Mouse (Mus musculus): ENCODE measurements around the gene Dtd1. TPM values are rescaled to one million over a fixed set of nuclear protein-coding genes. Genes with fewer than 3 reads are reported as not detected.

The Dtd1 gene
- total and polyA plus RNA-seq, 2 experiments from 2014 or later = 98.2 to 161 TPM

DNA sequence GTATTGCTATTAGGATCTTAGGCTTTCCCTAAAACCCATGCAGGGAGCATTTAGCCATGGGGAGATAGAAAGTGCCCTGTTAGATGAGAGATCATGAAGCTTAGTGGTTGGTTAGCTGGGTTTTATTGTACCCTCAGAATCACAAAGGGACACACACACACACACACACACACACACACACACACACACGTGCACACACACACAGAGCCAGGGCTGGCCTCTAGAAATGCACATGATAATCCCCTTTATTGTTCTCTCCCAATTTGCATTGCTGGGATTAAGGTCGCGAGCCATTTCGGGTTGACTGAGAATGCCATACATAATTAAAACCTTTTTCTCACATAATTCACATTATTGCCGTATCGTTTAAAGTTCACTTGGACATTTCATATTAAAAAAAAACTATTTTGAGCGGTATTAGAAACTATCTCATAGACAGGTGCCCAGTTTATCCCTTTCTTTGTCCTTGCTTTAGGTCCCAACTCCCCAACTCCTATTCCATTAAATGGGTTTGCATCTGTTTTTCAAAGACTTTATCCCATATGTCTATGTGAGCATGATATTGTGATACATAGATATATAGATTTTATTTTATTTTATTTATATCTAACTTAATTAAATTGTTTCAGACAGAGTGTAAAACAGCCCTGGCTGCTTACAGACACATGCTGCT, 164.6 kb downstream of the Dtd1 start:
- Histone ChIP-seq H3K4me3 (ENCODE audit: low read depth, low read length) (no peak overlapping the region), H3K9ac (no peak overlapping the region), H3K27ac (ENCODE audit: low read depth, low read length) (no peak overlapping the region), H3K4me2 (ENCODE audit: low read depth) (no peak overlapping the region), H3K27me3 (ENCODE audit: insufficient read depth, low read length) (no peaks in the 10 kb centered on the region), H3K4me1 (ENCODE audit: insufficient read depth) (no peaks in the 10 kb centered on the region), H3K36me3 (ENCODE audit: insufficient read depth) (no peaks in the 10 kb centered on the region), H3K9me3 (ENCODE audit: low read length) (no peaks in the 10 kb centered on the region)
- no peak for TF ChIP-seq CTCF (IDR thresholded peaks at IDR 0.05; ENCODE audit: low read depth)
- ATAC-seq (no peak), DNase-seq (no peak)
- WGBS = 28% methylated on average over 7 of the region's 7 CpGs

DNA sequence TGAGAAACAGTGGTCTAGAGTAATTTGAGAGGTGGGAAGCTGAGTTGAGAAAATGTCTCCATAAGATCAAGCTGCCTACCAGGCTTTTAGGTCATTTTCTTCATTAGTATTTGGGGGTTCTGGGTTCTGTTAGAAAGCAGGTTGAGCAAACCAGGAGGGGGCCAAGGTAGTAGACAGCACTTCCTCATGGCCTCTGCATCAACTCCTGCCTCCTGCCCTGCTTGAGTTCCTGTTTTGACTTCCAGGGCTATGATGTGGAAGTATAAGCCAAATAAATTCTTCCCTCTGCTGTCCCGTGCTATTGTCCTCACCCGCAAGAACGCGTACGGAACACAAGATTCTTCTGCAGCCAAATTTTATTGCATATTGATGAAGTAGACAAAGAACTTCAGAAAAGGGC, 165.5 kb downstream of the Dtd1 start:
- H3K4me1 ChIP-seq (ENCODE audit: insufficient read depth) = no peaks in the 10 kb centered on the region
- no peaks in the 10 kb centered on the region for H3K36me3 ChIP-seq (ENCODE audit: insufficient read depth)
- H3K9me3 ChIP-seq (ENCODE audit: low read length) = no peaks in the 10 kb centered on the region
- 82% methylated on average over 5 of the region's 5 CpGs for WGBS
- no peak overlapping the region for H3K9ac ChIP-seq
- ATAC-seq = no peak
- H3K27ac ChIP-seq (ENCODE audit: low read depth, low read length) = no peak overlapping the region
- DNase-seq = no peak
- no peak overlapping the region for H3K4me2 ChIP-seq (ENCODE audit: low read depth)
- no peak for TF ChIP-seq CTCF (IDR thresholded peaks at IDR 0.05; ENCODE audit: low read depth)
- no peaks in the 10 kb centered on the region for H3K27me3 ChIP-seq (ENCODE audit: insufficient read depth, low read length)
- no peak overlapping the region for H3K4me3 ChIP-seq (ENCODE audit: low read depth, low read length)

DNA sequence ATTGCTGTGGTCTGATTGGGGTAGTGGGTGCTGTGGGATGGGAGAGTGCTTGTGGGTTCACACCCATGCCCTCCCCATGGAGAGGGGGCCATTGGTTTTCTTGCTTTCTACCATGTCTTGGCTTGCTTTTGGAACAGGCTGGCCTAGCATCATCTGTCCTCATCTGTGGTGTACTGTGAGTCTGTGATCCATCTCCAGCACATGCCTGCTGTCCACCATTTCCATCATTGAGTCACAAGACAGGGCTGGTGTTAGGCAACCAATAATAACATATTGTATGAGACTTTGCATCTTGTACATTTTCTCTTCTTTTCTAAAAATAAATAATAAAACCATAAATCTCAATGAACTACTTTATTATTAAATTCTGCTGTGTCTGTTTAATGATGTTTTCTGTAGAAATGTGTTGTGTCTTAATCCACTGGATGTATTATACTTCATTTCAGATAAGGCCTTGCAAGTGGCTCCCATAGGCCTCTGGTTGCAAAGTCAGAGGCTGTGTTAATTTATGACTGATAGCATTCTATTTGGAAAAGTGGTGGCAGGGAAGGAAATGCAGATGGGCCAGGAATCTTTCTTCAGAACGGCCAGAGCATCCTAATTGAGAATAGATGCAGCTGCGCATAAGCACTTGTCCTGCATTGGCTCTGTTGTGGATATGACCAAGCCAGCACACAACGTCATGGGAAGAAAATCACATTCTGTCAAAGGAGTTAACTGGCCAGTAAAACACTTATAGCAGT, 168.8 kb downstream of the Dtd1 start:
- no peak overlapping the region for H3K27ac ChIP-seq (ENCODE audit: low read depth, low read length)
- DNase-seq (no peak), ATAC-seq (no peak)
- no peak overlapping the region for H3K4me3 ChIP-seq (ENCODE audit: low read depth, low read length)
- H3K27me3 ChIP-seq (ENCODE audit: insufficient read depth, low read length) = no peaks in the 10 kb centered on the region
- no peaks in the 10 kb centered on the region for H3K36me3 ChIP-seq (ENCODE audit: insufficient read depth)
- H3K4me2 ChIP-seq (ENCODE audit: low read depth) = no peak overlapping the region
- no peak for TF ChIP-seq CTCF (IDR thresholded peaks at IDR 0.05; ENCODE audit: low read depth)
- H3K9ac ChIP-seq = no peak overlapping the region
- 68% methylated on average over 3 of the region's 3 CpGs for WGBS
- no peaks in the 10 kb centered on the region for H3K4me1 ChIP-seq (ENCODE audit: insufficient read depth)
- no peaks in the 10 kb centered on the region for H3K9me3 ChIP-seq (ENCODE audit: low read length)

DNA sequence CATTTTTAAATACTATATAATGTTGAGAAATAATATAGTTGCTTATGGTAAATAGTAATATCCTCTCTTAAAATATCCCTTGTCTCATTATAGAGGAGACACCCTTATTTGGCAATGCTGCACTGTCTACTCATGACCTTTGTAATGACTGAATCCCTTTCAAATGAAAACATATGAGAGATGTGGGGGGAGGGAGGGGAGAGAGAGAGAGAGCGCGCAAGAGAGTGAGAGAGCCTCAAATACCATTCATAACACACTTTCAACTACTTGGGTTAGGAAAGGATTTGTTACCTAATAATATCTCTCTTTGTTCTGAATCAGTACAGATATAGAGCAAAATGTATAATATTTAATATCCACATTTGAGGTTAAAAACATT, 169.4 kb downstream of the Dtd1 start:
- no peaks in the 10 kb centered on the region for H3K9me3 ChIP-seq (ENCODE audit: low read length)
- H3K4me3 ChIP-seq (ENCODE audit: low read depth, low read length) = no peak overlapping the region
- no peak overlapping the region for H3K27ac ChIP-seq (ENCODE audit: low read depth, low read length)
- no peaks in the 10 kb centered on the region for H3K4me1 ChIP-seq (ENCODE audit: insufficient read depth)
- DNase-seq = no peak
- no peak overlapping the region for H3K4me2 ChIP-seq (ENCODE audit: low read depth)
- H3K36me3 ChIP-seq (ENCODE audit: insufficient read depth) = no peaks in the 10 kb centered on the region
- WGBS = 98% methylated on average over 2 of the region's 2 CpGs
- TF ChIP-seq CTCF (IDR thresholded peaks at IDR 0.05; ENCODE audit: low read depth) = no peak
- no peaks in the 10 kb centered on the region for H3K27me3 ChIP-seq (ENCODE audit: insufficient read depth, low read length)
- H3K9ac ChIP-seq = no peak overlapping the region
- no peak for ATAC-seq

DNA sequence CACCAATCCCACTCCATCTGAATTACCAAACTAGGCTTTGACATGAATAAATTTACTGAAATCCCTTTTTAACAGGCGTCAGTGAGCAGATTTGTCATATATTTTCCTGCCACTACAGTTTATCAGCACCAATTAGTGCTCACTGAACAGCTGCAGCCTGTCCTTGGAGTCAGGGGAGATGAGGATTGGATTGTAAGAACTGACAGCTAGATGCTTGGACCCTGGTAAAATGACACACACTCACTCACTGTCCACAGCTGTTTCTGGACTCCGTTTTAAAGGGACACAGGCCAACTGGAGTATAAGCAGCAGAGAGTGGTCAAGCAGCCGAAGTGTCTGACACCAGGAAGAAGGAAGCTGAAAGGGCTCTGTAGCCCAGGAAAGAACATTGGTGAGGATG, 169.9 kb downstream of the Dtd1 start:
- Histone ChIP-seq H3K4me2 (ENCODE audit: low read depth) (no peak overlapping the region), H3K9ac (no peak overlapping the region), H3K4me1 (ENCODE audit: insufficient read depth) (no peaks in the 10 kb centered on the region), H3K27me3 (ENCODE audit: insufficient read depth, low read length) (no peaks in the 10 kb centered on the region), H3K4me3 (ENCODE audit: low read depth, low read length) (no peak overlapping the region), H3K36me3 (ENCODE audit: insufficient read depth) (no peaks in the 10 kb centered on the region), H3K27ac (ENCODE audit: low read depth, low read length) (no peak overlapping the region), H3K9me3 (ENCODE audit: low read length) (no peaks in the 10 kb centered on the region)
- TF ChIP-seq CTCF (IDR thresholded peaks at IDR 0.05; ENCODE audit: low read depth) = no peak
- 47% methylated on average over 3 of the region's 3 CpGs for WGBS
- DNase-seq (no peak), ATAC-seq (peak; percentile 25; the same call in 1 of the 2 replicates)

DNA sequence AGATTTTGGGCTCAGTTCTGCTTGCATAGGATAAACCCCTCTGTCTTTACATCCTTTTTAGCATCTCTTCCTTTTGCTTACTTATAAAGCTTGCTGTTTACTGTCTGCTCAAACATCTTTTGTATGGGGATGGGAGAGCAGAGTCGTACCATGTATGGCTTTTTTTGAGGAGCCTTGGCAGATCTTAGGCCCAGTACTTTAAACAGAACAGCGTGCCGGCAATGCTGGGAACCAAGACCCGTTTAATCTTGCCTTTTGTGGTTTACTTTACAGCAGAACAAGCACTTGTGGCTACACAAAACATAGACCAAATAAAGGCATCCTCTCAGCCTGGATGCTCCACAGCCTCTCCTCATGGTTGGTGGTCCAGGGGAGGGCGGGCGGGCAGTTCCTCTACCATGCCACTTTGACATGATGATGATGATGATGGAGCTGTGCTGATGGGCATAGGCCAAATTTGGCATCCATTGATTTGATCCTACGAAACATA, 170.8 kb downstream of the Dtd1 start:
- WGBS = 75% methylated on average over 7 of the region's 7 CpGs
- H3K9ac ChIP-seq = no peak overlapping the region
- H3K9me3 ChIP-seq (ENCODE audit: low read length) = no peaks in the 10 kb centered on the region
- no peak overlapping the region for H3K27ac ChIP-seq (ENCODE audit: low read depth, low read length)
- no peak for TF ChIP-seq CTCF (IDR thresholded peaks at IDR 0.05; ENCODE audit: low read depth)
- H3K27me3 ChIP-seq (ENCODE audit: insufficient read depth, low read length) = no peaks in the 10 kb centered on the region
- H3K4me3 ChIP-seq (ENCODE audit: low read depth, low read length) = no peak overlapping the region
- DNase-seq = no peak
- ATAC-seq = no peak
- H3K4me1 ChIP-seq (ENCODE audit: insufficient read depth) = no peaks in the 10 kb centered on the region
- no peaks in the 10 kb centered on the region for H3K36me3 ChIP-seq (ENCODE audit: insufficient read depth)
- H3K4me2 ChIP-seq (ENCODE audit: low read depth) = no peak overlapping the region

DNA sequence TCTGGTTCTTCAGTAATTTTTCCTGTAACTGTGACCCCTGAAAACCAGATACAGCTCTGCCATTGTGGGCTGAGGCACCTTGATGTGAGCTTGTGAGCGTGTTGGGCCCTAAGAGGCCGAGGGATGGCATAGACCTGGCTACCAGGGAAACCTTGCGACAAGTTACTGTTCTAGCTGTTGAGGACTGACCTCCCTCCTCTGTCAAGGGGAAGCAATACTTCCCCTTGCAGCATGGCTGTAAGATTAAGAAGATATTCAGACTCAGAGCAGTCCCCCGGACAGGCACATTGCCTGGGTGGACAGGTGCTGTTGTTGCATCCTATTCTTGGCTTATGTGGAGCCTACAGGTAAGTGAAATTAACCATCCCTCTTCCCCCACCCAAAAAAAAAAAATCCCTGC, 172.1 kb downstream of the Dtd1 start:
- H3K9me3 ChIP-seq (ENCODE audit: low read length) = no peaks in the 10 kb centered on the region
- 92% methylated on average over 4 of the region's 4 CpGs for WGBS
- no peak for ATAC-seq
- no peak overlapping the region for H3K27ac ChIP-seq (ENCODE audit: low read depth, low read length)
- TF ChIP-seq CTCF (IDR thresholded peaks at IDR 0.05; ENCODE audit: low read depth) = no peak
- no peaks in the 10 kb centered on the region for H3K4me1 ChIP-seq (ENCODE audit: insufficient read depth)
- H3K4me2 ChIP-seq (ENCODE audit: low read depth) = no peak overlapping the region
- H3K27me3 ChIP-seq (ENCODE audit: insufficient read depth, low read length) = no peaks in the 10 kb centered on the region
- no peaks in the 10 kb centered on the region for H3K36me3 ChIP-seq (ENCODE audit: insufficient read depth)
- H3K4me3 ChIP-seq (ENCODE audit: low read depth, low read length) = no peak overlapping the region
- DNase-seq = no peak
- no peak overlapping the region for H3K9ac ChIP-seq
